Mouse (Mus musculus): ENCODE results near the gene Frmd4a. TPM values are rescaled to one million over a fixed set of nuclear protein-coding genes. Genes with fewer than 3 reads are reported as not detected.

The Frmd4a gene
- polyA plus RNA-seq, 1 experiment from 2014 or later = 24.2 TPM

- no peak overlapping the region for H3K4me3 ChIP-seq (ENCODE audit: inconsistent target)
- no peak overlapping the region for H3K27ac ChIP-seq
- H3K36me3 ChIP-seq (ENCODE audit: inconsistent target) = no peaks in the 10 kb centered on the region
- H3K79me2 ChIP-seq (ENCODE audit: inconsistent target) = no peaks in the 10 kb centered on the region
These were observed 139.0 kb downstream of the Frmd4a start for GRCm38 (mm10) chr2:4156511-4156910.

- Histone ChIP-seq H3K36me3 (ENCODE audit: inconsistent target) (no peaks in the 10 kb centered on the region), H3K79me2 (ENCODE audit: inconsistent target) (no peaks in the 10 kb centered on the region), H3K4me3 (ENCODE audit: inconsistent target) (no peak overlapping the region), H3K27ac (no peak overlapping the region)
- WGBS (ENCODE audit: missing documents) = 90% methylated on average over 4 of the region's 4 CpGs
These were observed 139.9 kb downstream of the Frmd4a start for GRCm38 (mm10) chr2:4157396-4157795.

GRCm38 (mm10) chr2:4159574-4160203 is 142.2 kb downstream of the Frmd4a start:
- Histone ChIP-seq H3K79me2 (ENCODE audit: inconsistent target) (no peaks in the 10 kb centered on the region), H3K4me3 (ENCODE audit: inconsistent target) (no peak overlapping the region), H3K27ac (no peak overlapping the region), H3K36me3 (ENCODE audit: inconsistent target) (no peaks in the 10 kb centered on the region)
- WGBS (ENCODE audit: missing documents) = 88% methylated on average over 15 of the region's 15 CpGs

- H3K27ac ChIP-seq = no peak overlapping the region
- 15% methylated on average over 2 of the region's 2 CpGs for WGBS (ENCODE audit: missing documents)
- no peaks in the 10 kb centered on the region for H3K79me2 ChIP-seq (ENCODE audit: inconsistent target)
- H3K36me3 ChIP-seq (ENCODE audit: inconsistent target) = no peaks in the 10 kb centered on the region
- H3K4me3 ChIP-seq (ENCODE audit: inconsistent target) = no peak overlapping the region
These were observed 148.7 kb downstream of the Frmd4a start for GRCm38 (mm10) chr2:4166191-4166590.

- Histone ChIP-seq H3K4me3 (ENCODE audit: inconsistent target) (no peak overlapping the region), H3K27ac (no peak overlapping the region), H3K36me3 (ENCODE audit: inconsistent target) (no peaks in the 10 kb centered on the region), H3K79me2 (ENCODE audit: inconsistent target) (no peaks in the 10 kb centered on the region)
- 88% methylated on average over 6 of the region's 6 CpGs for WGBS (ENCODE audit: missing documents)
These were observed 149.6 kb downstream of the Frmd4a start for GRCm38 (mm10) chr2:4167131-4167530.

GRCm38 (mm10) chr2:4169726-4170125 is 152.2 kb downstream of the Frmd4a start:
- H3K27ac ChIP-seq = no peak overlapping the region
- WGBS (ENCODE audit: missing documents) = 78% methylated on average over 10 of the region's 10 CpGs
- no peaks in the 10 kb centered on the region for H3K36me3 ChIP-seq (ENCODE audit: inconsistent target)
- no peak overlapping the region for H3K4me3 ChIP-seq (ENCODE audit: inconsistent target)
- H3K79me2 ChIP-seq (ENCODE audit: inconsistent target) = no peaks in the 10 kb centered on the region

- no peaks in the 10 kb centered on the region for H3K79me2 ChIP-seq (ENCODE audit: inconsistent target)
- no peak overlapping the region for H3K27ac ChIP-seq
- H3K4me3 ChIP-seq (ENCODE audit: inconsistent target) = no peak overlapping the region
- H3K36me3 ChIP-seq (ENCODE audit: inconsistent target) = no peaks in the 10 kb centered on the region
- WGBS (ENCODE audit: missing documents) = 71% methylated on average over 4 of the region's 4 CpGs
These were observed 152.7 kb downstream of the Frmd4a start for GRCm38 (mm10) chr2:4170189-4170588.

GRCm38 (mm10) chr2:4184991-4185390 is 167.5 kb downstream of the Frmd4a start:
- 94% methylated on average over 8 of the region's 8 CpGs for WGBS (ENCODE audit: missing documents)

GRCm38 (mm10) chr2:4187521-4187920 is 170.0 kb downstream of the Frmd4a start:
- Histone ChIP-seq H3K4me3 (ENCODE audit: inconsistent target) (no peak overlapping the region), H3K36me3 (ENCODE audit: inconsistent target) (no peaks in the 10 kb centered on the region), H3K79me2 (ENCODE audit: inconsistent target) (no peaks in the 10 kb centered on the region), H3K27ac (no peak overlapping the region)
- 62% methylated on average over 4 of the region's 4 CpGs for WGBS (ENCODE audit: missing documents)

More at GRCm38 (mm10) chr2:4184991-4185390, 167.5 kb downstream of the Frmd4a start:
- Histone ChIP-seq H3K27ac (no peak overlapping the region), H3K79me2 (ENCODE audit: inconsistent target) (no peaks in the 10 kb centered on the region), H3K4me3 (ENCODE audit: inconsistent target) (no peak overlapping the region), H3K36me3 (ENCODE audit: inconsistent target) (no peaks in the 10 kb centered on the region)

GRCm38 (mm10) chr2:4188303-4188702 is 170.8 kb downstream of the Frmd4a start:
- Histone ChIP-seq H3K27ac (no peak overlapping the region), H3K4me3 (ENCODE audit: inconsistent target) (no peak overlapping the region), H3K36me3 (ENCODE audit: inconsistent target) (no peaks in the 10 kb centered on the region), H3K79me2 (ENCODE audit: inconsistent target) (no peaks in the 10 kb centered on the region)
- 84% methylated on average over 3 of the region's 3 CpGs for WGBS (ENCODE audit: missing documents)

GRCm38 (mm10) chr2:4190345-4190744 is 172.8 kb downstream of the Frmd4a start:
- H3K27ac ChIP-seq = no peak overlapping the region
- H3K36me3 ChIP-seq (ENCODE audit: inconsistent target) = no peaks in the 10 kb centered on the region
- H3K4me3 ChIP-seq (ENCODE audit: inconsistent target) = no peak overlapping the region
- no peaks in the 10 kb centered on the region for H3K79me2 ChIP-seq (ENCODE audit: inconsistent target)
- 90% methylated on average over 3 of the region's 3 CpGs for WGBS (ENCODE audit: missing documents)

- Histone ChIP-seq H3K79me2 (ENCODE audit: inconsistent target) (no peaks in the 10 kb centered on the region), H3K36me3 (ENCODE audit: inconsistent target) (no peaks in the 10 kb centered on the region), H3K27ac (no peak overlapping the region), H3K4me3 (ENCODE audit: inconsistent target) (no peak overlapping the region)
- 90% methylated on average over 5 of the region's 5 CpGs for WGBS (ENCODE audit: missing documents)
These were observed 173.5 kb downstream of the Frmd4a start for GRCm38 (mm10) chr2:4190995-4191394.

- H3K27ac ChIP-seq = no peak overlapping the region
- H3K79me2 ChIP-seq (ENCODE audit: inconsistent target) = no peaks in the 10 kb centered on the region
- H3K36me3 ChIP-seq (ENCODE audit: inconsistent target) = no peaks in the 10 kb centered on the region
- no peak overlapping the region for H3K4me3 ChIP-seq (ENCODE audit: inconsistent target)
These were observed 175.7 kb downstream of the Frmd4a start for GRCm38 (mm10) chr2:4193206-4193605.

- WGBS (ENCODE audit: missing documents) = 62% methylated on average over 9 of the region's 9 CpGs
- no peak overlapping the region for H3K27ac ChIP-seq
These were observed 177.0 kb downstream of the Frmd4a start for GRCm38 (mm10) chr2:4194324-4195014.

GRCm38 (mm10) chr2:4196041-4196440 is 178.5 kb downstream of the Frmd4a start:
- no peak overlapping the region for H3K4me3 ChIP-seq (ENCODE audit: inconsistent target)
- no peaks in the 10 kb centered on the region for H3K79me2 ChIP-seq (ENCODE audit: inconsistent target)
- H3K27ac ChIP-seq = no peak overlapping the region
- no peaks in the 10 kb centered on the region for H3K36me3 ChIP-seq (ENCODE audit: inconsistent target)
- WGBS (ENCODE audit: missing documents) = 100% methylated on average over 4 of the region's 4 CpGs

More at GRCm38 (mm10) chr2:4194324-4195014, 177.0 kb downstream of the Frmd4a start:
- Histone ChIP-seq H3K36me3 (ENCODE audit: inconsistent target) (no peaks in the 10 kb centered on the region), H3K79me2 (ENCODE audit: inconsistent target) (no peaks in the 10 kb centered on the region), H3K4me3 (ENCODE audit: inconsistent target) (no peak overlapping the region)
